Mouse (Mus musculus) splenic B cell, adult 2 months (primary cell): ENCODE results near the gene Nck2.

Experiments
- DNase-seq: peaks from one replicate; pipeline ENCODE4 v3.0.0-alpha.2; 2011; ENCODE audit warnings: low read depth, low spot score
- H3K27me3 ChIP-seq: 2 replicates; pipeline ENCODE4 v1.6.1; 2012; ENCODE audit warnings: mild to moderate bottlenecking, low read length, moderate library complexity, mixed read lengths; ENCODE audit not compliant: control insufficient read depth, poor library complexity, insufficient read depth, severe bottlenecking
- H3K36me3 ChIP-seq: 2 replicates; pipeline ENCODE4 v1.6.1; 2012; ENCODE audit warnings: mild to moderate bottlenecking, low read length, moderate library complexity, mixed read lengths; ENCODE audit not compliant: control insufficient read depth, poor library complexity, insufficient read depth, severe bottlenecking

Nck2 gene

DNA sequence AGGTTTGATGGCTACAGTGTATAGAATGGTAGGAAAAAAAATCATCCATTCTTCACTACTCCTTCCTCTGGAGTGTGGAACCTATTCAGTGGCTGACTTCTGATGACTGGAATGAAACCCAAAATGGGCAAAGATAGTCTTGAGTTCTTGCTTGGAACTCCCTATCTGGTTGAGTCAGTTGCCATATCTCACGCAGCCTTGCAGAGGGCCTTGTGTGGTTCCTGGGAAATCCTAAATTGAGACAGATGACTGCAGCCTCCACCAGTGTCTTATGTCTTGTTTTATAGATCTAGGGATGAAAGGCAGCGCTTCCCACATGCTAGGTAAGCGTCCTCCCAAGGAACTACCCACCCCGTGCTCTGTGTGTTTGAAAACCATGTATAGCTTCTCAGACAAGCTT is 120.9 kb downstream of the Nck2 start:
- DNase-seq: no peak
- no peaks in the 10 kb centered on the region for H3K27me3 ChIP-seq
- no peaks in the 10 kb centered on the region for H3K36me3 ChIP-seq

DNA sequence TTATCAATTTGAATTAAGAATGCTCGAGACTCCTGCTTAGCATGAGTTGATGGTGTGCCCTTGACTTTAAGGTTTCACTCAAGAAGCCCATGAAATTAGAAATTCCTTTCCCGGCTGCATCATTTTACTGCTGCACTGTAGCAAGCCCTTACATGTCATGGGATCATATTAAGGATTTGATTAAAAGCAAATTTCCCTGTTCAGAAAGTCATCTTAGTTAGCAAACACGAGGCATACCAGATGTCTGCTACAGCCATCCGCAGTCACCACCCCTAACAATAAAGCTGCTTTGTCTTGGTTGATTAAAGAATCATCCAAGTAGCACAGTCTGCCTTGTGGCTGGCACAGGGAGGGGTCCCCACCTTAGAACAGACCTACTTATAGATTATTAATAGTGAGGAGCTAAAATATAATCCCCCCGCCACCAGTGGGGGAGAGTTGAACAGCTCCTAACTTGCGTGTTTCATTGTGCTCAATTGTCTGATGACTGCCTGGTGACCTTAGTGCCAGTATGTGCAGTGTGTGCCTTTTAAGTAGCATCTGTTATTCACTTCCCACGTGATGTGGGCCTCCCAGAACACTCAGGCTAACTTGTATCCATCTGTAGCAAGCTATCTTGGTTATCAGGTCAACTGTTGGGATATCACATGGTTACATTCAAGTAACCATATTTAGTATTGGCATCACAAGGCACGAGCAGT is 122.4 kb downstream of the Nck2 start:
- no peaks in the 10 kb centered on the region for H3K27me3 ChIP-seq
- no peak for DNase-seq
- peaks cover 4% of the 10 kb centered on the region; the same call in 1 of the 2 replicates for H3K36me3 ChIP-seq

- no peaks in the 10 kb centered on the region for H3K27me3 ChIP-seq
- H3K36me3 ChIP-seq: peaks cover 4% of the 10 kb centered on the region; the same call in 1 of the 2 replicates
- DNase-seq: no peak
Measured at GRCm38 (mm10) chr1:43568824-43569223, 124.4 kb downstream of the Nck2 start.

DNA sequence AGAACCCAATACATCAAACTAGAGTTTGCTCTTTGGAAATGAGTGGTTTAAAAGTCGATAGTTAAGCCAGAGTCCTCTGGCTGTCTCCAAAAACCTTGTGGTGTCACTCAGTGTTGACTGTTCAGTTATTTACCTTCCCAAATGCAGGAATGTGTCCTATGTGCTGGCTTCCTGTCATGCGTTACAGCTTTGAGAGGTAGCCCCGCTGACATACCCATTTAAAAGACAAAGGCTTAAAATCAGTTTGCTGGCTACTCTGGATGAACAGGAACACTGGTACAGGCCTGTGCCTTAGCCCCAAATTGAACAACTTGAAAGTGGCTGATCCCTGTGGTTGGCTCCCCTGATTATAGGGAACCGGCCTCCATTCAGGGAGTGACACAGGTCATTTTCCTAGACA is 126.7 kb downstream of the Nck2 start:
- no peak for DNase-seq
- Histone ChIP-seq H3K27me3 (no peaks in the 10 kb centered on the region), H3K36me3 (peaks cover 4% of the 10 kb centered on the region; the same call in 1 of the 2 replicates)

DNA sequence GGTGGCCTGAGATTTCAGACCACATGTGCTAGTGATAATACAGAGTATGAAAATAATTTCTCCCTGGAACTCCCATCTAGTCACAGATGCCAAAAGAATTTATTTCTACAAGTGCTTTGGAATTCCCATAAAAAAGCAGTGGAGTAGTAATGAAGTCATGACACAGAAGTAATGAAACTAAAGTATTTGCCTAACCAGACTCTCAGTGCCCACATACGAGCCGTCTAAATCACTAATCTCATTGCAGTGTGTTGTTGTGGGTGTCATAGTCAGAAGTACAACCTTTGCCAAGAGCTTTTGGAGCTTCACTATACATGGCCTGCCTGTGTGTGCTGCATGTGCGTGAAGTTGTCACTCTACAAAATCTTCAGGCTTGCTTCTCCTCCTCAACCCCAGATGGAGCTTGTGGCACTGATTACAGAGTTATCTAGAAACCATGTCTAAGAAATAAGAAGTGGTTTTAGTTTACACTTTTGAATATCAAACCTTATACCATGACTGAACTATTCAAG is 130.5 kb downstream of the Nck2 start:
- DNase-seq: no peak
- H3K27me3 ChIP-seq: no peaks in the 10 kb centered on the region
- H3K36me3 ChIP-seq: peaks cover 4% of the 10 kb centered on the region; the same call in 1 of the 2 replicates

- DNase-seq: no peak
- no peaks in the 10 kb centered on the region for H3K36me3 ChIP-seq
Measured at GRCm38 (mm10) chr1:43577371-43577770, 133.0 kb downstream of the Nck2 start.

GRCm38 (mm10) chr1:43583564-43583963 is 139.2 kb downstream of the Nck2 start:
- H3K36me3 ChIP-seq: no peaks in the 10 kb centered on the region
- no peak for DNase-seq
- H3K27me3 ChIP-seq: no peaks in the 10 kb centered on the region

More at GRCm38 (mm10) chr1:43577371-43577770, 133.0 kb downstream of the Nck2 start:
- no peaks in the 10 kb centered on the region for H3K27me3 ChIP-seq

DNA sequence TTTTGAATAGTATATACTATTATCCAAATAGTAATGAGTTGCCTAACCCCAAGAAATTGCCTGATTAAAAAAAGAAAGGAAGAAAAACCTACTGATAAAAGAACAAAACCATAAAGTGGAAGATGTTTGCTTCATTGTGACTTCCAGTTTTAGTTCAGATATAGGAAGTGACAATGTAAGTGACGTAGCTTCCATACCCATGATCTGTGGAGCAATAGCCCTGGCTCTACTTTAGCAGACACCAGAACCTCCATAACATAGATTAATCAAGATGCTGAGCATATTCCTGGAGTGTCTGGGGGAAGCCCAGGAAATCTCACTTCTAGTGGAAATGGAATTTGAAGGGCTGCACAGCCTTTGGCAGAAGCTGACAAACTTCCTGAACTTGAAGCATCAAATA is 144.6 kb downstream of the Nck2 start:
- DNase-seq: no peak
- H3K36me3 ChIP-seq: no peaks in the 10 kb centered on the region
- H3K27me3 ChIP-seq: no peaks in the 10 kb centered on the region

DNA sequence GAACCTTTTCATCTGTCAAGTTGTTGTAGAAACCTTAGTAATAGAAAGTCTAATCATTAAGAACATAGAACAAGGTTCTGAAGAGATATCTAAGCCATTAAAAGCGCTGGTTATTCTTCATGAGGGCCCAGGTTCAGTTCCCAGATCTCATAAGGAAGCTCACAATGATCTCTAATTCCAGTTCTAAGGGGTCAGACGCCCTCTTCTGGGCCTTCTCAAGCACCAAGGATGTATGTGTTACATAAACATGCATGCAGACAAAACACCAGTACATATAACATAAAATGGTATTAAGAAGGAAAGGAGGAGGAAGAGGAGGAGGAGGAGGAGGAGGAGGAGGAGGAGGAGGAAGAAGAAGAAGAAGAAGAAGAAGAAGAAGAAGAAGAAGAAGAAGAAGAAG is 145.5 kb downstream of the Nck2 start:
- Histone ChIP-seq H3K27me3 (no peaks in the 10 kb centered on the region), H3K36me3 (no peaks in the 10 kb centered on the region)
- DNase-seq: no peak

DNA sequence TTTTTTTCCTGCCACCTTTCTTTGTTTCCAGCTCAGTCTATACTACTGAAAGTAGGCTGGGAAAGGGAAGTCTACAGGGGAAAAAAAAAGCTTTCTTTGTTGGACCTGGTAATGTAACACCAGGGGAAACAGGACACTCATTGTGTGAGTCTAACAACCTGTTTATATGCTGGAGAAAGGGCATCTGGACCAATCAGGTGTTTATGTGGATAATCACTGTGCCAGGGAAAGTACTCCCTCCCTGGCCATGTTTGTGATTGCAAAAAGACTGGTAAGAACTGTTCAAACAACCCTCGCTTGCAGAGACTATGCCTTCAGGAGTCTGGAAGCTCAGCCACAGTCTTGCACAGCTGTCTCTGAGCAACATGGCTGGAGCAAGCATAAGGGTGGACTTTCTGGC is 146.3 kb downstream of the Nck2 start:
- no peak for DNase-seq
- no peaks in the 10 kb centered on the region for H3K36me3 ChIP-seq
- no peaks in the 10 kb centered on the region for H3K27me3 ChIP-seq

GRCm38 (mm10) chr1:43593069-43593468 is 148.7 kb downstream of the Nck2 start:
- H3K27me3 ChIP-seq: no peaks in the 10 kb centered on the region
- peak; percentile 58 for DNase-seq
- H3K36me3 ChIP-seq: no peaks in the 10 kb centered on the region

DNA sequence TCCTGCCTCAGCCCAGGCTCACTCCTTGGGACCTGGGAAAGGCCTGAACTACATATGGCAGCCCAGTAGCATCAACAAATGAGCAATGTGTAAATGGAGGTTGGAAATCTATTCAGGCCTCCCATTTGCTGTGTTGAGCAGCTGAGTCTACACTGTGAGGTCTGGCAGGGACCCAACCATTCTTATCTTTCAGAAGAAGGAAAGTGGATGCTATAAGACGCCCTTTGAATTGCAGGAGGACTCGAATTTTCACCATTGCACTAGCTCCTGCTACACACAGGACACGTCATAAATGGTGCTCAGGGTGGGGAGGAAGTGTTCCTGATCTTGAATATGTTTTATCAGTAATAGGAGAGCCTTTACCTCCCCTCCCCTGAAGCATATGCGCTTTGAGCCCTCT is 150.4 kb downstream of the Nck2 start:
- H3K36me3 ChIP-seq: no peaks in the 10 kb centered on the region
- no peaks in the 10 kb centered on the region for H3K27me3 ChIP-seq
- no peak for DNase-seq

GRCm38 (mm10) chr1:43597731-43598130 is 153.4 kb downstream of the Nck2 start:
- no peaks in the 10 kb centered on the region for H3K27me3 ChIP-seq
- H3K36me3 ChIP-seq: no peaks in the 10 kb centered on the region
- DNase-seq: no peak

DNA sequence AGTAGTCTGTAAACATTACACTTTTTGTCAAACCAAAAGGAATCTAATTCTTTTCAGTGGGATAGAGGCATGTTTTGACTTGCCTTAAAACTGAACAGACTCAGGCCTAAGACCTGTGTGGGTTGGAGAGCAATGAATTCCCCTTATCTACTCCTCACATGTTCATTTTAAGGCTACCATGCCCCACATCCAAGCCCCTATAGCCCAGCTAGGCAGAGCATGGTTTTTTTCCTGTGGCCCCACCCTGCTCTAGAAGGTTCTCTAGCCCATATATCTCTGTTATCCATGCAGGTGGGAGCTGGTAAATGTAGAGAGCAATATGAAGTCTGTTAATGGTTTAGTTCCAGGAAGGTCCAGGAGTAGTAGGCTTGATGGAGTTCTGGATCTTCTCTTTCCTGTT is 155.1 kb downstream of the Nck2 start:
- no peak for DNase-seq
- H3K27me3 ChIP-seq: no peaks in the 10 kb centered on the region

DNA sequence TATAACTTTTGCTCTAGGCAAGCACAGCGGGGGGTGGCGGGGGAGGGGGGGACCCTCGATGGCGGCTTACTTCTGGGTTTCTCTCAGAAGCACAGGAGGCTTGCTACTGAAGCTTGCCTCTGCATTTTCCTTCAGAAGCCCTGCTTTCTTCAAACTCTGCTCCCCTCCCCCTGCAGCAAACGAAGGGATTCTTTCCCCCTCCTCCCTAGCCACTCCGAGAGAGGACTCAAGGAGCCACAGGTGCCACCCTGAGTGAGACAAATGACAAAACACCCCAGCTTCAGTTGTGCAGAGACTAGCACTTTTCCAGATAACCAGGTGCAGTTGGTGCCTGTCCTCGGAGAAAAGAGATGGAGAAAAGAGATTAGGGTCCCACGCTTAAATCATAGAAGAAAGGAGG is 156.7 kb downstream of the Nck2 start:
- DNase-seq: no peak

More for the DNA sequence above, 155.1 kb downstream of the Nck2 start:
- no peaks in the 10 kb centered on the region for H3K36me3 ChIP-seq

GRCm38 (mm10) chr1:43615948-43616347 is 171.6 kb downstream of the Nck2 start:
- DNase-seq: no peak
- no peaks in the 10 kb centered on the region for H3K36me3 ChIP-seq
- H3K27me3 ChIP-seq: no peaks in the 10 kb centered on the region

More for the DNA sequence above, 156.7 kb downstream of the Nck2 start:
- H3K27me3 ChIP-seq: no peaks in the 10 kb centered on the region
- no peaks in the 10 kb centered on the region for H3K36me3 ChIP-seq
